Mouse (Mus musculus): ENCODE measurements at regions not wholly inside any gene's neighbourhood (a gene's known extent, or its start where the extent isn't known, plus 50 kb on each side); places are given as distances from the start of the nearest gene placed in this dataset.
"Not testable (repeated sequence)": the region's sequence is repeated elsewhere in the genome, so short reads cannot be mapped to it uniquely, and the experiment has no call there.

GRCm38 (mm10) chr13:7233399-7233798 lies 584.8 kb upstream of the Pfkp start:
- WGBS, result 47% methylated on average over 2 of the region's 2 CpGs

GRCm38 (mm10) chr13:7206626-7207211 lies 558.1 kb upstream of the Pfkp start:
- no peak overlapping the region for H3K27ac ChIP-seq (ENCODE audit: low read depth, low read length)
- H3K4me1 ChIP-seq (replicated peaks; ENCODE audit: control insufficient read depth, insufficient read depth, low read length), result no peaks in the 10 kb centered on the region
- H3K9me3 ChIP-seq (ENCODE audit: control insufficient read depth), result no peaks in the 10 kb centered on the region
- no peak overlapping the region for H3K4me3 ChIP-seq (ENCODE audit: low read depth, low read length)
- H3K9ac ChIP-seq (ENCODE audit: low read depth, low read length), result no peak overlapping the region
- WGBS, result 86% methylated on average over 5 of the region's 5 CpGs
- H3K4me2 ChIP-seq (replicated peaks; ENCODE audit: low read depth), result no peak overlapping the region
- H3K27me3 ChIP-seq (replicated peaks; ENCODE audit: control insufficient read depth, insufficient read depth, low read length), result no peaks in the 10 kb centered on the region
- no peaks in the 10 kb centered on the region for H3K36me3 ChIP-seq (ENCODE audit: control insufficient read depth, insufficient read depth)
- no peak for ATAC-seq
- no peak for TF ChIP-seq CTCF (IDR thresholded peaks at IDR 0.05; ENCODE audit: low read depth)

More at GRCm38 (mm10) chr13:7233399-7233798, 584.8 kb upstream of the Pfkp start:
- TF ChIP-seq CTCF (IDR thresholded peaks at IDR 0.05; ENCODE audit: low read depth), result no peak
- Histone ChIP-seq H3K9me3 (ENCODE audit: control insufficient read depth) (no peaks in the 10 kb centered on the region), H3K4me2 (replicated peaks; ENCODE audit: low read depth) (no peak overlapping the region), H3K36me3 (ENCODE audit: control insufficient read depth, insufficient read depth) (no peaks in the 10 kb centered on the region), H3K9ac (ENCODE audit: low read depth, low read length) (no peak overlapping the region), H3K27ac (ENCODE audit: low read depth, low read length) (no peak overlapping the region), H3K4me1 (replicated peaks; ENCODE audit: control insufficient read depth, insufficient read depth, low read length) (no peaks in the 10 kb centered on the region), H3K27me3 (replicated peaks; ENCODE audit: control insufficient read depth, insufficient read depth, low read length) (no peaks in the 10 kb centered on the region), H3K4me3 (ENCODE audit: low read depth, low read length) (no peak overlapping the region)
- no peak for ATAC-seq

- Histone ChIP-seq H3K4me2 (replicated peaks; ENCODE audit: low read depth) (no peak overlapping the region), H3K4me1 (replicated peaks; ENCODE audit: control insufficient read depth, insufficient read depth, low read length) (no peaks in the 10 kb centered on the region), H3K27me3 (replicated peaks; ENCODE audit: control insufficient read depth, insufficient read depth, low read length) (no peaks in the 10 kb centered on the region), H3K4me3 (ENCODE audit: low read depth, low read length) (no peak overlapping the region), H3K9ac (ENCODE audit: low read depth, low read length) (no peak overlapping the region), H3K36me3 (ENCODE audit: control insufficient read depth, insufficient read depth) (no peaks in the 10 kb centered on the region), H3K9me3 (ENCODE audit: control insufficient read depth) (no peaks in the 10 kb centered on the region), H3K27ac (ENCODE audit: low read depth, low read length) (no peak overlapping the region)
- ATAC-seq, result no peak
- no peak for TF ChIP-seq CTCF (IDR thresholded peaks at IDR 0.05; ENCODE audit: low read depth)
- WGBS, result 74% methylated on average over 6 of the region's 6 CpGs
Observed at GRCm38 (mm10) chr13:7195990-7196389, 547.4 kb upstream of the Pfkp start.

- Histone ChIP-seq H3K4me1 (replicated peaks; ENCODE audit: control insufficient read depth, insufficient read depth, low read length) (no peaks in the 10 kb centered on the region), H3K27me3 (replicated peaks; ENCODE audit: control insufficient read depth, insufficient read depth, low read length) (no peaks in the 10 kb centered on the region), H3K9ac (ENCODE audit: low read depth, low read length) (no peak overlapping the region), H3K4me3 (ENCODE audit: low read depth, low read length) (no peak overlapping the region), H3K4me2 (replicated peaks; ENCODE audit: low read depth) (no peak overlapping the region), H3K9me3 (ENCODE audit: control insufficient read depth) (no peaks in the 10 kb centered on the region), H3K27ac (ENCODE audit: low read depth, low read length) (no peak overlapping the region), H3K36me3 (ENCODE audit: control insufficient read depth, insufficient read depth) (no peaks in the 10 kb centered on the region)
- 84% methylated on average over 4 of the region's 4 CpGs for WGBS
- no peak for ATAC-seq
- no peak for TF ChIP-seq CTCF (IDR thresholded peaks at IDR 0.05; ENCODE audit: low read depth)
Observed at GRCm38 (mm10) chr13:7182216-7182751, 533.7 kb upstream of the Pfkp start.

DNA sequence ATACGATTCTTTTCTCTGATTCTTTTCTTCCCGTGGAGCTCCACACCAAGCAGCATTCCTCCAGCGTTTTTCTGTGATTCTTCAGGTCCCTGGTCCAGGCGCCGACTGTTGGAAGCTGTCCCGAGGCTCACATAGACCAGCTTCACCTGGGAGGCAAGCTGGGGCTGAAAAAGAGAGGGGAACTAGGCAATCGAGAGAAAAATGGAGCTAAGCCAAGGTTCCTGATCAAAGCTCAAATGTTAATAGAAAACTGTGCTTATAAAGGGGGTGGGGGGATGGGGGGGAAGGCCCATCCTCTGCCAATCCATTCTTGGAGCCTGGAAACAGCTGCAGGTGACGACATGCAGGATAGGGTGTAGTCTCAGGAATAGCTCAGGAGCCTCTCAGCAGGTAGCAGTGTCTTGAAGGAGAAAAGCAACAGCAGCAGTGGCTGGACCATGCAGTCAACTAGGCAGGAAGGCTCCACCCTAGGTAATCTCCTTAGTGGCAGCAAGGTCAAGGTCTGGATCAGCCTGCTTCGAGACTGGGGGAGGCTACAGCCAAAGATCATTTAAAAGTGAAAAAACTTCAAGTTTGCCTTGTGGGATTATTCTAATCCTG lies 527.1 kb upstream of the Pfkp start:
- no peak for ATAC-seq
- Histone ChIP-seq H3K27ac (ENCODE audit: low read depth, low read length) (no peak overlapping the region), H3K9ac (ENCODE audit: low read depth, low read length) (no peak overlapping the region), H3K36me3 (ENCODE audit: control insufficient read depth, insufficient read depth) (no peaks in the 10 kb centered on the region), H3K4me1 (replicated peaks; ENCODE audit: control insufficient read depth, insufficient read depth, low read length) (no peaks in the 10 kb centered on the region), H3K9me3 (ENCODE audit: control insufficient read depth) (0 out of 2 replicates have a peak, but pooled peaks cover 3% of the 10 kb centered on the region), H3K4me3 (ENCODE audit: low read depth, low read length) (no peak overlapping the region), H3K27me3 (replicated peaks; ENCODE audit: control insufficient read depth, insufficient read depth, low read length) (no peaks in the 10 kb centered on the region), H3K4me2 (replicated peaks; ENCODE audit: low read depth) (no peak overlapping the region)
- no peak for TF ChIP-seq CTCF (IDR thresholded peaks at IDR 0.05; ENCODE audit: low read depth)
- 66% methylated on average over 9 of the region's 9 CpGs for WGBS

DNA sequence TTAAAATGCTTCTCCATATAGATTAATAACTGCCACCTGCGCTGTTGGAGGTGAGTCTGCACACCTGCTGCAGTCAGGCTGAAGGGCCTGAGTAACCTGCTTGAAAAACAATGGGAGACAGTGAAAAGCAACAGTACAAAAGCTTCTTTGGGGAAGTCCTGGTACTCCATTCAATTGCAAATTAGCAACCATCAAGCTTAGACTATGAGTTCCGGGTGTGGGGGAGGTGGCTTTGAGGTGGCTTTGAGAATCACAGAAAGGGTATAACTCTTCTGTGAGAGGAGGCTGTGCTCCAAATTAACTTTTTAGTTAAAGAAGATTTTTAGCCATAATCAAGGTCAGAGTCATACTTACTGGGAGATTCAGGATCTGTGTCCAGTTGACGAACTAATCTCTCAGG lies 521.5 kb upstream of the Pfkp start:
- H3K4me2 ChIP-seq (replicated peaks; ENCODE audit: low read depth); H3K4me3 ChIP-seq (ENCODE audit: low read depth, low read length); ATAC-seq; H3K27me3 ChIP-seq (replicated peaks; ENCODE audit: control insufficient read depth, insufficient read depth, low read length); H3K9me3 ChIP-seq (ENCODE audit: control insufficient read depth); H3K9ac ChIP-seq (ENCODE audit: low read depth, low read length); H3K27ac ChIP-seq (ENCODE audit: low read depth, low read length); H3K4me1 ChIP-seq (replicated peaks; ENCODE audit: control insufficient read depth, insufficient read depth, low read length); H3K36me3 ChIP-seq (ENCODE audit: control insufficient read depth, insufficient read depth): not testable (repeated sequence)
- WGBS, result 88% methylated on average over 3 of the region's 3 CpGs
